Mouse (Mus musculus) layer of hippocampus, postnatal 36 days (tissue): ENCODE data around the gene Qars. TPM values are rescaled to one million over a fixed set of nuclear protein-coding genes. Genes with fewer than 3 reads are reported as not detected.

ENCODE experiments used
- DNase-seq, 2 experiments: peaks; one replicate each; pipeline ENCODE4 v3.0.0; 2022
- total RNA-seq, 2 experiments: library from RNA; stranded (reverse); gene quantifications; 2 replicates each; pipeline ENCODE4 v1.2.3; 2021

Qars gene
- 10 to 100 TPM; 72.1 to 88.7 TPM for total RNA-seq

GRCm38 (mm10) chr9:108507619-108508434 lies at the start of gene Qars:
Gene Qars, plus strand, starts transcription at chr9:108507706.
- DNase-seq, result peak; percentile 89 to 91

- DNase-seq, result no peak
These were observed 47.6 kb upstream of the Qars start for GRCm38 (mm10) chr9:108459939-108460318.

GRCm38 (mm10) chr9:108460319-108461178 lies 47.0 kb upstream of the Qars start, which contains the start of gene Ccdc71:
Gene Ccdc71, plus strand, starts transcription at chr9:108460527.
- peak; percentile 84 to 85 for DNase-seq

GRCm38 (mm10) chr9:108461181-108461631 lies 46.3 kb upstream of the Qars start, which contains the start of gene Klhdc8b:
Gene Klhdc8b, minus strand, starts transcription at chr9:108461581.
- DNase-seq, result no peak

- no peak for DNase-seq
These were observed 45.8 kb upstream of the Qars start for GRCm38 (mm10) chr9:108461675-108462074.

GRCm38 (mm10) chr9:108462192-108462591 lies 45.3 kb upstream of the Qars start:
- no peak for DNase-seq

- DNase-seq, result no peak
These were observed 43.8 kb upstream of the Qars start for GRCm38 (mm10) chr9:108463713-108464112.

GRCm38 (mm10) chr9:108466219-108466618 lies 41.3 kb upstream of the Qars start:
- DNase-seq, result no peak

- DNase-seq, result no peak
These were observed 38.1 kb upstream of the Qars start for GRCm38 (mm10) chr9:108469430-108469829.

GRCm38 (mm10) chr9:108469845-108470244 lies 37.7 kb upstream of the Qars start:
- no peak for DNase-seq

GRCm38 (mm10) chr9:108474528-108474927 lies 33.0 kb upstream of the Qars start:
- no peak for DNase-seq

- no peak for DNase-seq
These were observed 28.8 kb upstream of the Qars start for GRCm38 (mm10) chr9:108478638-108479156.

GRCm38 (mm10) chr9:108479241-108479640 lies 28.3 kb upstream of the Qars start:
- DNase-seq, result no peak

- DNase-seq, result no peak
These were observed 27.7 kb upstream of the Qars start, which contains the start of gene Lamb2 for GRCm38 (mm10) chr9:108479721-108480351. Gene Lamb2, plus strand, starts transcription at chr9:108479736.

- no peak for DNase-seq
These were observed 26.5 kb upstream of the Qars start for GRCm38 (mm10) chr9:108480813-108481519.

- no peak for DNase-seq
These were observed 25.8 kb upstream of the Qars start for GRCm38 (mm10) chr9:108481520-108482210.

- no peak for DNase-seq
These were observed 24.3 kb upstream of the Qars start for GRCm38 (mm10) chr9:108483051-108483790.

- no peak for DNase-seq
These were observed 23.5 kb upstream of the Qars start for GRCm38 (mm10) chr9:108484021-108484420.

- DNase-seq, result no peak
These were observed 22.1 kb upstream of the Qars start for GRCm38 (mm10) chr9:108485301-108485875.

- DNase-seq, result no peak
These were observed 20.5 kb upstream of the Qars start for GRCm38 (mm10) chr9:108486973-108487530.
